Mouse (Mus musculus) heart, postnatal 14 days (tissue): ENCODE data around the gene Ccdc57. TPM values are rescaled to one million over a fixed set of nuclear protein-coding genes. Genes with fewer than 3 reads are reported as not detected.
A peak's percentile ranks its signal among the peaks of the same experiment; 100 is the strongest.
"Not testable (repeated sequence)": the region's sequence is repeated elsewhere in the genome, so short reads cannot be mapped to it uniquely, and the experiment has no call there.

Experiments
- DNase-seq, 2 experiments: peaks; one replicate each; pipeline ENCODE4 v3.0.0; 2021 to 2022
- intact Hi-C: fragments of 180-260 bp; cut with DNase I; formaldehyde crosslinking; loops from one replicate; pipeline ENCODE4 v1.15.1; 2025
- total RNA-seq, 2 experiments: library from RNA; stranded (reverse); gene quantifications; 2 replicates each; pipeline ENCODE4 v1.2.3; 2021

Gene Ccdc57
- total RNA-seq, 2 experiments from 2014 or later, result 1.2 to 1.6 TPM

GRCm38 (mm10) chr11:120905430-120905873 is 27.2 kb downstream of the Ccdc57 start:
- intact Hi-C loops, result loop anchor here (2.0 to 5.0 kb wide), 2 partner anchors 72 to 135 kb away; no protein-coding TSS in a partner anchor
- peak; percentile 76 to 86 for DNase-seq

- intact Hi-C loops, result loop anchor here (2.0 to 5.0 kb wide), 4 partner anchors 82 to 182 kb away; partner anchors contain the start of genes Fasn and Rac3
- no peak for DNase-seq
Measured at GRCm38 (mm10) chr11:120904561-120904960, 28.1 kb downstream of the Ccdc57 start.

DNA sequence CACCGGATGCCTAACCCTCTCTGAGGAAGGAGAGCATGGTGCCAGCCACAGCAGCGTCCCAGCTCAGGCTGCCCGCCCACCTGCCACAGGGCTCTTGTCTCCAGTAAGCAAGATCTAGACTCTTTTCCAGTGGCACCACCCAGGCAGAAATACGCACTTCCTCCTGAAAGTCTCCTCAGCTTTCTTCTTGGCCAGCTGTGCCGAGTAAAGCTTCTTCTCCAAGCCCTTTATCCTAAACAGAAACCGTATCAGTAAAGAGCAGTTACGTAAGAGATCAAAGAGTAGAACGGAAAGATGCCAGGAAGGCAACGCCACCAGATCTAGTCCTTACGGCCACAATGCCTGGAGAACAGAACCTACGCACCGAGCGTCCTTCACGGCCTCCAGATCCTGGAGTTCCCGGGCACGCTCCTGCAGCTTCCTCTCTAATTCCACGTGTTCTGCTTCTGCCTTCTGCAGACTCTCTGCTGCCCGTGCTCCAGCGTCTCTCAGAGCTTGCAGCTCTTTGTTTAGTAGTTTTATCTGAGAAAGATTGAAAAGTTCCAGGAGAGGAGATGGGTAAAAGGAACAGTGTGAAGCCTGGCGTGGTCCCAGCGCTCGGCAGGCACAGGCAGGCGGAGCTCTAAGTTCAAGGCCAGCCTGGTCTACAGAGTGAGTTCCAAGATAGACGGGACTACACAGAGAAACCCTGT is 29.4 kb downstream of the Ccdc57 start:
- intact Hi-C loops, result loop anchor here (5.0 kb wide), 3 partner anchors 81 to 181 kb away; partner anchors contain the start of genes Fasn and Rac3
- no peak for DNase-seq

DNA sequence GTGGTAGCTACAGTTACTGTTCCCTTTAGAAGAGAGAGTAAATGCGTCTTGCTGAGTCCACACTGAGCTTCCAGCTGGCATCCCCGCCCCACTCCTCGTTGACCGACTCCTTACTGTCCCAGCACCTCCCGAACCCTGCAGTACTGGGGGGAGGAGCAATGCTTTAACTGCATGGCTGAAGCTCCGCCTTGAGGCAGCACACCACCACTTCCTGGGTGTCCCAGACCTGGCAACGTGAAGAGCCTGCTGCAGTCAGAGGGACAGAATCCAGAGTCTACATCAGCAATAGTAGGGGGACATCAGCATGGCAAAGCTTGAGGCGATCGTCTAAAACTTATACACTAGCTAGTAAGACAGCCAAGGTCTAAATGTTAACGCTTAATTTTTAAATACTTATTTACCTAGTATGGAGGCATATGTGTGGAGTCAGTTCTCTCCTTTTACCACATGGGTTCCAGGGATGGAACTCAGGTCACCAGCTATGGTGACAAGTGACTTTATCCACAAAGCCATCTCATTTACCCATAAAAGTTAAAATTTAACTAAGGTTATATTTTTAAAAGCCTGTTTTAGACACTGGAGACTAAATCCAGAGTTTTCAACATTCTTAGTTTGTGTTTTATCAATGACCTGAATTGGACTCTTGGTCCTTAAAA is 30.1 kb downstream of the Ccdc57 start:
- no peak for DNase-seq
- intact Hi-C loops, result loop anchor here (5.0 kb wide), 3 partner anchors 80 to 180 kb away; partner anchors contain the start of genes Fasn and Rac3

DNA sequence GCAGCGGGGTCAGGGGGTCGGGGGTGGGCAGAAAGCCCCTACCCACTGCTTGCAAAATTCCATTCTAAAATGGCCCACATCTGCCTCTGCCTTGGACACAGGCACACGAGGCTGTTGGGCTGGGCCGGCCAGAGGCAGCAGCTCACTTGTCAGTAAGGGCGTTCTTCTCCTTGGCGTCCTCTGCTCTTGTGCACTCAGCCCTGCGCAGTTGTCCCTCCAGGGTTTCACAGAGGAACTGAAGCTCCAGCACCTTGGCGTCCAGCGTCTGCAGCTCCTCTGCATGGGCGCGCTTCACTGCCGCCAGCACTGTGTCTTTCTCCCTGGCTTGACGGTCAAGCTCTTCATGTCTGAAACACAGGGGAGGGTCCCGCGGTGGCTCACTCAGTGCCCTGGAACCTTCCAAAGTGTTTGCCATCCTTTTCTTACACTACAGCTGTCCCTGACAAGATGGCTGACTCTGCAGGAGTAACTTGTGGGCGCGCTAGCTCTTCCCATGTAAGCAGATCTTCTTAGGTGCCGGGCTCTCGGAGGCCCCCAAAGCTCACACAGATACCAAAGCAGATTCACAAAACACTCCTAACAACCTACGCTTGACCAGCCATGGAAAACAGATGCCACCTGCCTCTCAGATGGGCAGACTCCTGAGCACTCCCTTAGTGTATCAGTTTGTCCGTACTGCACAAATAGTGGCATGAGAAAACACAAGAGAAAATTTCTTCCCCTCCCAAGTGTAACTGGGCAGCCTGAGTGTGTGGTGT is 30.8 kb downstream of the Ccdc57 start:
- DNase-seq, result no peak
- intact Hi-C loops, result loop anchor here (5.0 kb wide), 3 partner anchors 80 to 180 kb away; partner anchors contain the start of genes Fasn and Rac3

- intact Hi-C loops, result loop anchor here (5.0 kb wide), 3 partner anchors 78 to 178 kb away; partner anchors contain the start of genes Fasn and Rac3
- no peak for DNase-seq
Measured at GRCm38 (mm10) chr11:120900276-120901244, 32.1 kb downstream of the Ccdc57 start.

- no peak for DNase-seq
- intact Hi-C loops, result no loop called here
Measured at GRCm38 (mm10) chr11:120898114-120898548, 34.5 kb downstream of the Ccdc57 start.

GRCm38 (mm10) chr11:120895441-120895840 is 37.2 kb downstream of the Ccdc57 start:
- no peak for DNase-seq
- intact Hi-C loops, result no loop called here

DNA sequence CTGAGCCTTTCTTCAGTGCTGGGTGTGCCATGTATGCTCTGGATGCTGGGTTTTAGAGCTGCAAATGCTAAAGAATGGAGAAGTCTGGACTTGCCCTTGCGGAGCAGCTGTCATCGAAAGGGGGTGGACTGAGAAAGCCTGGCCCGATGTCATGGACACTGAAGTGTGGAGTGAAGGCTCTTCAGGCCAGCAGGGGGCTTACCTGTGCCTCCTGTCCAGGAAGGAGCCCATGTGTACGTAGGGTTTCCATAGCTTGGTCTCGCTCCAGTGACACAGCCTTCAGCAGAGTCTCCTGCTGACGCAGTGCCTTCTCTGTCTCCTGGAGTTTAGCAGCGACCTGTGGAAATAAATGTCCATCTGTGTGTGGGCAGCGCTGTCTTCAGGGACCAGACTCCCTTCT is 38.3 kb downstream of the Ccdc57 start:
- intact Hi-C loops, result no loop called here
- no peak for DNase-seq

DNA sequence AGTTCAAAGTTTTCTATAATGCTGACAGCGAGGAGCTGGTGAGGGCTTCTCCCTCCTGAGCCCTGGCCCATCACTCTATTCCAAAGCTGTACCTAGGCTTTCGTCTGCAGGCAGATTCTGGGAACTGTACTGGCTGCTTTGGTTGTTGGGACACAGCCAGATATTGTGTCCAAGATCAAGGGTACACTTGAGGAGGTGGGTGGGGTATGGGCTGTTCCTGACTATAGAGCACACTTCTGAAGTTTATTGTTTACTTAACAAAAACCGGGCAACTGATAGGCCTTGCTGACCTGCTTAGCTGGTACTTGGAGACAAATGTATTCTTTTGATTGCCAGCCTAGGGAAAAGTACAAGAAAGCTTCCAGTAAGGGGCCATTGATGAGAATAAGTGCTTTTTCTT is 43.5 kb downstream of the Ccdc57 start:
- intact Hi-C loops, result no loop called here
- no peak for DNase-seq

GRCm38 (mm10) chr11:120888718-120889117 is 44.0 kb downstream of the Ccdc57 start:
- no peak for DNase-seq
- intact Hi-C loops, result no loop called here

DNA sequence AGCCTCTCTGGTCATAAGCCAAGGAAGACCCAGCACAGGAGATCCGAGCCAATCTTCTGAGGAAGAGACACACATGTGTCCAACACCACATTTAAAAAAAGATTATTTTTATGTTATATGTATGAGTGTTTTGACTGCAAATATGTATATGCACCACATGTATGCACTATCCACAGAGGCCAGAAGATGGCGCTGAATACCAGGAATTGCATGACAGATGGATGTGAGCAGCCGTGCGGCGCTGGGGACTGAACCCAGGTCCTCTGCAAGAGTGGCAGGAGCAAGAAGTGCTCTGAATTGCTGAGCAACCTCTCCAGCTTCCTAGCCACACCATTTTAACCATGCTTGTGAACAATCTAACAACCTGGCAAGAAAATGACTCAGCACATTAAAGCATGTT is 45.2 kb downstream of the Ccdc57 start:
- intact Hi-C loops, result no loop called here
- DNase-seq, result no peak

DNA sequence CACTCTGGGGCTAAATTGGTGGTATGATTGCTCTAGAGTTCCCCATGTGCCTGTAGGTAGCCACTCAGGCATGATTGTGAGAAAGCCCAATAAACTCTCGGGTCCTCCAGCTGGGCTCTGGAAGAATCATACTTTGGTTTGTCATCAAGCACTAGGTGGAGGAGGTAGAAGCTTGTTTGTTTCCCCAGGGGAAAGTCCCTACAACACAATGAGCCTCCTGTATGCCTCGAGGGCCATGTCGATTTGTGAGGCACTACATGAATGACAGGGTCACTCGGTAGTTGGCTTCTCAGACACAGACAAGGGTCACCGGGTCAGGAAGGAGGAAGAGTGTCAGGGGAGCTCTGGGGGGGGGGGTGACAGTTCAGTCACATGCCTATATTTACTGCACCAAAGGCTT is 46.2 kb downstream of the Ccdc57 start:
- intact Hi-C loops, result no loop called here
- DNase-seq, result no peak

- intact Hi-C loops, result no loop called here
- DNase-seq, result no peak
Measured at GRCm38 (mm10) chr11:120883601-120884000, 49.1 kb downstream of the Ccdc57 start.

- no peak for DNase-seq
- intact Hi-C loops, result no loop called here
Measured at GRCm38 (mm10) chr11:120882931-120883330, 49.7 kb downstream of the Ccdc57 start.

DNA sequence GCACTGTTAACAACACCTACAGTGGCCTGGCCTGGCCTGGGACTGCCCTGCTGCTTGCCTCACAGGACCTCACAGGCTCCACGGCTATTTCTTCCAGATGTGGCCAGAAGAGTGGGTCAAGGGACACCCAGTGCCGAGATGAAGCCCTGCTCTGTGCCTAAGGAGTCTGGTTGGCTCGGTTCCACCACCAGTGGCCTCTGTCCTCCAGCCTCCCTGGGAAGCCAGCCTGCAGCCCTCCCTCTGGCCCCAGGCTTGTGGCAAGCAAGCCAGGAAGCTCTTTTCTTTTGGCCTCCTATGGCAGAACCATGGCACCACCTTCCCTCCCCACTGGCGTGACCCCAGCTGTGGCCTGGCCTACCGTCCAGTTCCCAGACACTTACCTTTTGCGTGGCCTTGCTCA is 59.5 kb downstream of the Ccdc57 start:
- DNase-seq, result peak in 1 of 2 experiments; percentile 19
- intact Hi-C loops, result no loop called here

DNA sequence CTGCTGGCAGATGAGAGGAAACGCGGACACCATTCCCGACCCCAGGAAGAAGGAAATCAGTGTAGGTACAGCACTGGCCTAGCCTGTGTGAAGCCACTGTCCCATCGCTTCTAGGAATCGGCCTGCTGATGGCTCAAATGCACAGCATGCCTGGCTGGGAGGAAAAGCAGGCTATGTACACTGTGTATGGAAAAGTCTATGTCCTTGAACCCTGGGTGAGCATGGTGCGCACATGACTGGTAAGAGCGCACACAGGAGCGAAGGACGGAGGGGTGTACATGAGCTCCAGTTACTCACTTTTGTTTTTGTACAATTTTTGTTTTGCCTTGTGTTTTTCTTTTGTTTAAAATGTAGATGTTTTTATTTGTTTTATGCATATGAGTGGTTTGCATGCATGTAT is 61.2 kb downstream of the Ccdc57 start:
- intact Hi-C loops, result no loop called here
- DNase-seq, result no peak

GRCm38 (mm10) chr11:120865816-120866215 is 66.9 kb downstream of the Ccdc57 start:
- no peak for DNase-seq
- intact Hi-C loops, result no loop called here

DNA sequence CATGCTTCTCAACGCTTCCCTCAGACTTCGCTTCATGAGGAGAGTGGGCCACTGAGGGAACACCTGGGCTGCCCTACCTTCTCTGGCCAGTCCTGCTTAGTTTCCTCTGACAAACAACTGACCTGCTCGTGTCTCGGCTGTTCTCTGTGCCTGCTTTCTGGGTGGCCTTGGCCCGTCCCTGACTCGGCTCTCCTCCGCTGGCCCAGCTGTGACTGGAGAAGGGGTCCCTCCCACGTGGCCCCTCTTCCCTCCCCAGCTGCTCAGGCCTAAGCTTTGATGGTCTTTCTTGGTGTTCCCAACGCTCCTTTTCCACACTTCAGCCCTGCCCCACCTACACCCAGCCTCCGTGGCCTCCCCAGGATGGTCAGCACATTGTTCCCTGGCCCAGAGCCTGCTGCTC is 69.9 kb downstream of the Ccdc57 start:
- intact Hi-C loops, result no loop called here
- no peak for DNase-seq

DNA sequence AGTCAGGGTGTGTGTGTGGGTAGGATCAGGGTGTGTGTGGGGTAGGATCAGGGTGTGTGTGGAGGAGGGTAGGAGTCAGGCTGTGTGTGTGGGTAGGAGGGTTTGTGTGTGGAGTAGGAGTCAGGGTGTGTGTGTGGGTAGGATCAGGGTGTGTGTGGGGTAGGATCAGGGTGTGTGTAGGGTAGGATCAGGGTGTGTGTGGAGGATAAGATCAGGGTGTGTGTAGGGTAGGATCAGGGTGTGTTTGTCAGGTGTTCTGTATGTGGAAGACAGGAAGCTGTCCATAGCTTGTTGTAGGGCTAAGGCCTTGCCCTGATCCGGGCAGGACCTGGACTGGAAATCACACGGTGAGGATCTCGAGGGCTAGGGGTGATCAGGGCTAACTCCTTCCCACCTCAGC is 76.7 kb downstream of the Ccdc57 start:
- DNase-seq, intact Hi-C loops: not testable (repeated sequence)
